Mouse (Mus musculus) olfactory bulb, adult 2 months (tissue): ENCODE measurements around the gene Fam83f.

ENCODE experiments used
- CTCF ChIP-seq: fragments of 200-500 bp; IDR thresholded peaks from 2 replicates; pipeline ENCODE4 v1.5.1; 2012; ENCODE audit warnings: low read depth, mild to moderate bottlenecking, low read length, moderate library complexity; ENCODE audit not compliant: insufficient read depth
- POLR2A ChIP-seq: fragments of 200-500 bp; IDR thresholded peaks from 2 replicates; pipeline ENCODE4 v1.6.1; 2012; ENCODE audit warnings: mild to moderate bottlenecking, low read depth, low read length, moderate library complexity; ENCODE audit not compliant: insufficient read depth

DNA sequence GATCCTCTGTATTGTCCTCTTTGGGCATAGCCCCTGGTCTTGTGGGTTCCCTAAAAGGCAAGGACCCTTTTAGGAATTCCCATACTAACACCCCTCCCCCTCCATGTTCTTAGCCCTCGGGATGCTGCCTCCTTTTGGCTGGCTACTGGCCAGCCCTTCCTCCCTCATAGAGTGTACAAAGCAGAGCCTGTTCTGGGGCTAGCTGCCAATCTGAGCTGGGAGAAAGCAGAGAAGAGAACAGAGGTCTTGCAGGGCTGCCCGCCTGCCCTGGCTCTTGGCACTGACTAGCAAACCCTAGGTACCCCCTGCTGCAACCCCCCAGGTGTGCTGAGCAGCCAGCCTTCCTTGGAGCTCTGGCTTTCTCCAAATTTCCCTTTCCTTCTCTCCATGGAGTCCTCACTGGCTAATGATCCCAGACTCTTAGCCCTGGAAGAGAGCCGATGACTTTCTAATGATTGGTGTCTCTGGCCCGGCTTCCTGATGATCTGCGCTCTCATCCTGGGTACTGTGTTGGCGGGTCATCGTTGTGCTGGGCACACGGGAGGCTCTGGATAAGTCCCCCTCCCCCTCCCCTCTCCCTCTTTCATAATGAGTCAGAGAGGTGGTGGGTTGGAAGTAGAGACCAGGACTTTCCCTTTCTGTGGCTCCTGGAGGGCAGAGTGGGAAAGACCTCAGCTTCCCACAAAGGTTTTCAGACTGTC, 8.0 kb downstream of the Fam83f start:
- TF ChIP-seq CTCF, result no peak
- TF ChIP-seq POLR2A, result no peak
